Mouse (Mus musculus) subcutaneous adipose tissue, adult 2 months (tissue): ENCODE measurements around the gene Cd38. TPM values are rescaled to one million over a fixed set of nuclear protein-coding genes. Genes with fewer than 3 reads are reported as not detected.

Experiments used
- polyA plus RNA-seq: library from polyadenylated mRNA; depleted of rRNA; stranded (reverse); fragments of >200 nt; gene quantifications from 2 replicates; pipeline ENCODE4 v1.2.3, GENCODE M21; 2012; ENCODE audit warnings: low replicate concordance; rRNA removed

The Cd38 gene
- 10.6 and 16.7 TPM in 2 replicates for polyA plus RNA-seq

GRCm38 (mm10) chr5:43868253-43868652 is at the start of gene Cd38:
Gene Cd38, plus strand, starts transcription at chr5:43868553.

DNA sequence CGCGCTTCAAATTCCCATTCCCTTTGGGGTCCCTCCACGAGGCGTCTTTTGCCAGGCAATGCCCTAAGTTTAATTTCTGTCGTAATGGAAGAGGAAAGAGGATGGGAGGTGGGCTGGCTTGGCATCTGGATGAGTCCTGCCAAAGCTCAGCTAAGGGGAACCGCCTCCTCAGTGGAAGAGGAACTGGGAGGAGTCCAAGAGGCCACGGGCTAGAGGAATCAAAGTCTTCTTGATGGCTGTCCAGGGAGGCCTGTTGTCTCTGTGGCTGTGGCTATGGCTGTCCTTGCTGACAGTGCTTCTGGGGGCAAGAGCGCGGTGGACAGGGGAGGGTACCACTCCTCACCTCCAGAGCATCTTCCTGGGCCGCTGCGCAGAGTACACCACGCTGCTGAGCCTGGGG is 49.7 kb upstream of the Cd38 start, which contains the start of gene Bst1:
Bst1 (plus strand) TSS at position 191 of the 400 bp plus-strand sequence.

DNA sequence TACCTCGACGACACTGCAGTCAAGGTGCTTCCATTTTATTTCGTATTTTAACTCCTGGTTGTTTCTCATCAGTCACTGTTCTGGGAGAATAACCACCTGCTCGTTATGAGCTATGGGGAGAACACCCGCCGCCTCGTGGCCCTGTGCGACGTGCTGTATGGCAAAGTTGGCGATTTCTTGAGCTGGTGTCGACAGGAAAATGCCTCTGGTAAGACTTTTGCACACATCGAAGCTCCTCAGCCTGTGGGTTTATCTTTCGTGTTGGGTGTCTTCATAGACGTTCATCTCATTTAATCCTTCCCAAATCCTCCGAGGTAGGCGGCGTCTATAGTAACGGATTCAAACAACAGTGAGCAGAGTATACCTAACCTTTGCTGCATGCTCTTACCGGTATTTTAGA is 46.8 kb upstream of the Cd38 start, which contains the start of gene Fbxl5:
Fbxl5 (minus strand) TSS at position 101 of the 400 bp plus-strand sequence.

DNA sequence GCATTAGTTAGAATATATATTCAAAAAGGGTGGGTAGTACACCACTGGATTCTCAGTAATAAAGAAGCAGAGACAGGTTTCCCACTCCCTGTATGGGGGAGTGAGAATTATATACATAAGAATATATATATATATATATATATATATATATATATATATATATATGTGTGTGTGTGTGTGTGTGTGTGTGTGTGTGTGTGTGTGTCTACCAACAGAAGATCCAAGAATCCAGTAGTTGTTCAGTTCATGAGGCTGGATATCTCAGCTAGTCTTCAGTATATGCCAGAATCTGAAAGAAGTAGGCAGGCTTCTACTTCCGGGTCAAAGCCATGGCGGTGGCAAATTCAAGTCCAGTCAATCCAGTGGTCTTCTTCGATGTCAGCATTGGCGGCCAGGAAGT is 44.5 kb downstream of the Cd38 start, which contains the start of gene Gm7879:
Gm7879 (plus strand) TSS at position 301 of the 400 bp plus-strand sequence.

Other genes starting within 250 kb of the Cd38 start
- 6.7 and 9.3 TPM in 2 replicates for gene Cc2d2a, start 206.2 kb upstream of the Cd38 start, polyA plus RNA-seq
- gene Bst1, start 49.7 kb upstream of the Cd38 start, polyA plus RNA-seq, result 1.5 and 2.1 TPM in 2 replicates
- gene Fbxl5, start 46.9 kb upstream of the Cd38 start, polyA plus RNA-seq, result 33.5 and 42.2 TPM in 2 replicates
- gene Gm7879, start 44.6 kb downstream of the Cd38 start, polyA plus RNA-seq, result 0.39 and 0.62 TPM in 2 replicates
- not detected in 2 replicates for gene Fgfbp1, start 113.2 kb downstream of the Cd38 start, polyA plus RNA-seq
- gene Prom1, start 233.5 kb downstream of the Cd38 start, polyA plus RNA-seq, result 1.5 and 37.8 TPM in 2 replicates